Mouse (Mus musculus): Measurements from ENCODE around the gene Thada. TPM values are rescaled to one million over a fixed set of nuclear protein-coding genes. Genes with fewer than 3 reads are reported as not detected.

The Thada gene
- polyA plus RNA-seq, 1 experiment from 2014 or later, result 10.8 TPM

- Histone ChIP-seq H3K9ac (ENCODE audit: low read length) (no peak overlapping the region), H3K36me3 (ENCODE audit: control insufficient read depth, insufficient read depth, low read length) (no peaks in the 10 kb centered on the region), H3K27me3 (replicated peaks; ENCODE audit: control insufficient read depth, insufficient read depth, low read length) (no peaks in the 10 kb centered on the region), H3K4me1 (replicated peaks; ENCODE audit: control insufficient read depth, insufficient read depth, low read length) (0 out of 2 replicates have a peak, but pooled peaks cover 3% of the 10 kb centered on the region), H3K9me3 (ENCODE audit: control insufficient read depth, low read length) (no peaks in the 10 kb centered on the region), H3K4me2 (ENCODE audit: low read length) (no peak overlapping the region), H3K27ac (ENCODE audit: low read depth) (no peak overlapping the region), H3K4me3 (ENCODE audit: low read depth, low read length) (no peak overlapping the region)
- DNase-seq (ENCODE audit: low spot score), result no peak
- 75% methylated on average over 4 of the region's 4 CpGs for WGBS
- ATAC-seq (replicated peaks; ENCODE audit: low FRiP score, low TSS enrichment, low read depth), result no peak
Measured at GRCm38 (mm10) chr17:84322176-84322575, 143.8 kb downstream of the Thada start.

GRCm38 (mm10) chr17:84321351-84321750, 144.7 kb downstream of the Thada start:
- 59% methylated on average over 5 of the region's 5 CpGs for WGBS
- H3K4me1 ChIP-seq (replicated peaks; ENCODE audit: control insufficient read depth, insufficient read depth, low read length), result 0 out of 2 replicates have a peak, but pooled peaks cover 3% of the 10 kb centered on the region

DNA sequence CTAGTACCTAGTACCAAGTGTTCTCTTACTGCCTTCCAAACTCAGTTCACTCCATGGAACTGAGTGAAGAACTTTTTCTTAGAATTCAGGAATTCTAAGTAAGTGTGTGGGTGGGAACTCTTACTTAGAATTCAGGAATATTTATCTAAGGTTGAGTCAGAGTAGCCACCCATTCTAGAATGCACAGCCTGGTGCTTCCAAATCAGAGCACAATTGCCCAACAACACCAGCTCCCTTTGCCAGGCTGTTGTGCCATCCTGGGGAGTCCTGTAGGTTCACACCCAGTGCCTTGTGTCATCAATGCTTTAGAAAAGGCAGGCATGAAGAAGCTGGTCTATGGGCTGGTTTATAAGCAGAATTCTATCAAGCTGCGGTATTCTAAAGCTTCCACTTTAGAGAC, 145.4 kb downstream of the Thada start:
- Histone ChIP-seq H3K27me3 (replicated peaks; ENCODE audit: control insufficient read depth, insufficient read depth, low read length) (no peaks in the 10 kb centered on the region), H3K9ac (ENCODE audit: low read length) (no peak overlapping the region), H3K36me3 (ENCODE audit: control insufficient read depth, insufficient read depth, low read length) (no peaks in the 10 kb centered on the region), H3K4me3 (ENCODE audit: low read depth, low read length) (no peak overlapping the region), H3K9me3 (ENCODE audit: control insufficient read depth, low read length) (no peaks in the 10 kb centered on the region), H3K4me1 (replicated peaks; ENCODE audit: control insufficient read depth, insufficient read depth, low read length) (0 out of 2 replicates have a peak, but pooled peaks cover 3% of the 10 kb centered on the region), H3K27ac (ENCODE audit: low read depth) (no peak overlapping the region), H3K4me2 (ENCODE audit: low read length) (no peak overlapping the region)
- DNase-seq (ENCODE audit: low spot score) (no peak), ATAC-seq (replicated peaks; ENCODE audit: low FRiP score, low TSS enrichment, low read depth) (no peak)
- 91% methylated on average over 1 of the region's 1 CpGs for WGBS

More at GRCm38 (mm10) chr17:84321351-84321750, 144.7 kb downstream of the Thada start:
- ATAC-seq (replicated peaks; ENCODE audit: low FRiP score, low TSS enrichment, low read depth) (no peak), DNase-seq (ENCODE audit: low spot score) (no peak)
- no peak overlapping the region for H3K9ac ChIP-seq (ENCODE audit: low read length)
- no peaks in the 10 kb centered on the region for H3K9me3 ChIP-seq (ENCODE audit: control insufficient read depth, low read length)
- H3K4me2 ChIP-seq (ENCODE audit: low read length), result no peak overlapping the region
- no peaks in the 10 kb centered on the region for H3K36me3 ChIP-seq (ENCODE audit: control insufficient read depth, insufficient read depth, low read length)
- H3K27me3 ChIP-seq (replicated peaks; ENCODE audit: control insufficient read depth, insufficient read depth, low read length), result no peaks in the 10 kb centered on the region
- H3K27ac ChIP-seq (ENCODE audit: low read depth), result no peak overlapping the region
- no peak overlapping the region for H3K4me3 ChIP-seq (ENCODE audit: low read depth, low read length)

DNA sequence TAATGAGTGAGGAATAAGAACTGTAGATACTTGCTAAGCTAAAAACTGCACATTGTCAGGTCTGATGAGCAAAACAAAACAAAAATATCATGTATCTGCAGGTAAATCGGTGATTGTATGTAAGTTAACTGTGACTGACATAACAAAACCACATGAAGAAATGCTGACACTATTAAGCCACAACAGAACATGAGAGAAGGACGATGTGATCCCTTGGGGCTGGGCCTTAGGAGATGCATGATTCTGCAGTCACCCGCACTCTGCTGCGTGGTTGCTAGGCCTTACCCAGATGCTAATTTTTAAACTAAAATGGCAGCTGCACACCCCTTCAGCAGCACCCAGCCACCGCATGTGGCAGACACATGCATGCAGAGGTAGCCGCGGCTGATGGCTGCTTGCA, 151.7 kb downstream of the Thada start:
- no peak for DNase-seq (ENCODE audit: low spot score)
- H3K27me3 ChIP-seq (replicated peaks; ENCODE audit: control insufficient read depth, insufficient read depth, low read length), result no peaks in the 10 kb centered on the region
- H3K4me3 ChIP-seq (ENCODE audit: low read depth, low read length), result no peak overlapping the region
- no peaks in the 10 kb centered on the region for H3K4me1 ChIP-seq (replicated peaks; ENCODE audit: control insufficient read depth, insufficient read depth, low read length)
- no peak overlapping the region for H3K27ac ChIP-seq (ENCODE audit: low read depth)
- H3K4me2 ChIP-seq (ENCODE audit: low read length), result no peak overlapping the region
- no peak overlapping the region for H3K9ac ChIP-seq (ENCODE audit: low read length)
- ATAC-seq (replicated peaks; ENCODE audit: low FRiP score, low TSS enrichment, low read depth), result no peak
- no peaks in the 10 kb centered on the region for H3K9me3 ChIP-seq (ENCODE audit: control insufficient read depth, low read length)
- 90% methylated on average over 7 of the region's 7 CpGs for WGBS
- peaks cover 5% of the 10 kb centered on the region; the same call in 1 of the 2 replicates for H3K36me3 ChIP-seq (ENCODE audit: control insufficient read depth, insufficient read depth, low read length)

GRCm38 (mm10) chr17:84313494-84313893, 152.5 kb downstream of the Thada start:
- H3K36me3 ChIP-seq (ENCODE audit: control insufficient read depth, insufficient read depth, low read length), result peaks cover 13% of the 10 kb centered on the region
- WGBS, result 68% methylated on average over 6 of the region's 6 CpGs
- H3K4me1 ChIP-seq (replicated peaks; ENCODE audit: control insufficient read depth, insufficient read depth, low read length), result no peaks in the 10 kb centered on the region
- DNase-seq (ENCODE audit: low spot score) (no peak), ATAC-seq (replicated peaks; ENCODE audit: low FRiP score, low TSS enrichment, low read depth) (no peak)
- H3K27ac ChIP-seq (ENCODE audit: low read depth), result no peak overlapping the region
- no peak overlapping the region for H3K9ac ChIP-seq (ENCODE audit: low read length)
- H3K4me3 ChIP-seq (ENCODE audit: low read depth, low read length), result no peak overlapping the region
- no peaks in the 10 kb centered on the region for H3K27me3 ChIP-seq (replicated peaks; ENCODE audit: control insufficient read depth, insufficient read depth, low read length)
- H3K4me2 ChIP-seq (ENCODE audit: low read length), result no peak overlapping the region
- no peaks in the 10 kb centered on the region for H3K9me3 ChIP-seq (ENCODE audit: control insufficient read depth, low read length)

GRCm38 (mm10) chr17:84306151-84306550, 159.9 kb downstream of the Thada start:
- H3K4me1 ChIP-seq (replicated peaks; ENCODE audit: control insufficient read depth, insufficient read depth, low read length), result no peaks in the 10 kb centered on the region
- no peak overlapping the region for H3K27ac ChIP-seq (ENCODE audit: low read depth)
- WGBS, result 96% methylated on average over 1 of the region's 1 CpGs
- ATAC-seq (replicated peaks; ENCODE audit: low FRiP score, low TSS enrichment, low read depth) (no peak), DNase-seq (ENCODE audit: low spot score) (no peak)
- no peak overlapping the region for H3K4me2 ChIP-seq (ENCODE audit: low read length)
- no peak overlapping the region for H3K4me3 ChIP-seq (ENCODE audit: low read depth, low read length)
- no peaks in the 10 kb centered on the region for H3K27me3 ChIP-seq (replicated peaks; ENCODE audit: control insufficient read depth, insufficient read depth, low read length)
- H3K36me3 ChIP-seq (ENCODE audit: control insufficient read depth, insufficient read depth, low read length), result peaks cover 26% of the 10 kb centered on the region
- H3K9me3 ChIP-seq (ENCODE audit: control insufficient read depth, low read length), result no peaks in the 10 kb centered on the region
- no peak overlapping the region for H3K9ac ChIP-seq (ENCODE audit: low read length)

DNA sequence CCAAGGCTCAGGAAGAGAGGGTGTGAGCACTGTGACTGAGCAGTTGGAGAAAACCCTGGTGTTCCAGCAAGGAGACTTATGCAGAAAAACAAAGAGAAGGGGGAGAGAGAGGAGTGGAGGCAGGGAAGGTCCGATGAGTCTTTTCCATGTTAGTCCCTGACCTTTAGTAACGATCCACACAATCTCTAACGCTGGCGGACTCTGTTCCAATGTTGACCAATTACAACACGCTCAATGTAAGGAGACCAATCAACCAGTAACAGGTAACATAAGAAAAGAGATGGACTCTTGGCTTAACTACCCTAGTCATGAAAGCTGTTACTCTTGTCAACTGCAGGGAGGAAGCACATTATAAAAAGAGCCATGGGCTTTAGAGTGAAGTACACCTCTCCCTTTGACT, 160.9 kb downstream of the Thada start:
- no peak overlapping the region for H3K4me2 ChIP-seq (ENCODE audit: low read length)
- no peaks in the 10 kb centered on the region for H3K27me3 ChIP-seq (replicated peaks; ENCODE audit: control insufficient read depth, insufficient read depth, low read length)
- H3K4me1 ChIP-seq (replicated peaks; ENCODE audit: control insufficient read depth, insufficient read depth, low read length), result no peaks in the 10 kb centered on the region
- no peak overlapping the region for H3K4me3 ChIP-seq (ENCODE audit: low read depth, low read length)
- no peak overlapping the region for H3K9ac ChIP-seq (ENCODE audit: low read length)
- no peak for ATAC-seq (replicated peaks; ENCODE audit: low FRiP score, low TSS enrichment, low read depth)
- DNase-seq (ENCODE audit: low spot score), result no peak
- 94% methylated on average over 5 of the region's 5 CpGs for WGBS
- H3K9me3 ChIP-seq (ENCODE audit: control insufficient read depth, low read length), result no peaks in the 10 kb centered on the region
- peaks cover 26% of the 10 kb centered on the region for H3K36me3 ChIP-seq (ENCODE audit: control insufficient read depth, insufficient read depth, low read length)
- H3K27ac ChIP-seq (ENCODE audit: low read depth), result no peak overlapping the region

GRCm38 (mm10) chr17:84304141-84304540, 161.9 kb downstream of the Thada start:
- H3K27ac ChIP-seq (ENCODE audit: low read depth), result no peak overlapping the region
- H3K4me1 ChIP-seq (replicated peaks; ENCODE audit: control insufficient read depth, insufficient read depth, low read length), result no peaks in the 10 kb centered on the region
- WGBS, result 80% methylated on average over 5 of the region's 5 CpGs
- no peak overlapping the region for H3K4me3 ChIP-seq (ENCODE audit: low read depth, low read length)
- H3K9me3 ChIP-seq (ENCODE audit: control insufficient read depth, low read length), result no peaks in the 10 kb centered on the region
- ATAC-seq (replicated peaks; ENCODE audit: low FRiP score, low TSS enrichment, low read depth), result no peak
- DNase-seq (ENCODE audit: low spot score), result no peak
- H3K9ac ChIP-seq (ENCODE audit: low read length), result no peak overlapping the region
- H3K27me3 ChIP-seq (replicated peaks; ENCODE audit: control insufficient read depth, insufficient read depth, low read length), result no peaks in the 10 kb centered on the region
- H3K36me3 ChIP-seq (ENCODE audit: control insufficient read depth, insufficient read depth, low read length), result peaks cover 20% of the 10 kb centered on the region
- no peak overlapping the region for H3K4me2 ChIP-seq (ENCODE audit: low read length)

GRCm38 (mm10) chr17:84297976-84298375, 168.0 kb downstream of the Thada start:
- no peaks in the 10 kb centered on the region for H3K9me3 ChIP-seq (ENCODE audit: control insufficient read depth, low read length)
- H3K27ac ChIP-seq (ENCODE audit: low read depth), result no peak overlapping the region
- ATAC-seq (replicated peaks; ENCODE audit: low FRiP score, low TSS enrichment, low read depth) (no peak), DNase-seq (ENCODE audit: low spot score) (no peak)
- H3K9ac ChIP-seq (ENCODE audit: low read length), result no peak overlapping the region
- no peaks in the 10 kb centered on the region for H3K4me1 ChIP-seq (replicated peaks; ENCODE audit: control insufficient read depth, insufficient read depth, low read length)
- WGBS, result 90% methylated on average over 6 of the region's 6 CpGs
- peaks cover 9% of the 10 kb centered on the region; the same call in 1 of the 2 replicates for H3K36me3 ChIP-seq (ENCODE audit: control insufficient read depth, insufficient read depth, low read length)
- no peak overlapping the region for H3K4me2 ChIP-seq (ENCODE audit: low read length)
- H3K27me3 ChIP-seq (replicated peaks; ENCODE audit: control insufficient read depth, insufficient read depth, low read length), result no peaks in the 10 kb centered on the region
- no peak overlapping the region for H3K4me3 ChIP-seq (ENCODE audit: low read depth, low read length)

Measured in intestine, embryonic 14.5 days (tissue).